Mouse (Mus musculus) cortical plate, adult 2 months (tissue): ENCODE measurements at regions not wholly inside any gene's neighbourhood (a gene's known extent, or its start where the extent isn't known, plus 50 kb on each side); places are given as distances from the start of the nearest gene placed in this dataset.

Experiments
- H3K27ac ChIP-seq: fragments of 200-500 bp; 2 replicates; pipeline ENCODE4 v1.5.1; 2012; ENCODE audit warnings: low read length, control low read depth, inconsistent platforms; ENCODE audit not compliant: insufficient read depth
- H3K4me1 ChIP-seq: fragments of 200-500 bp; 2 replicates; pipeline ENCODE4 v1.6.1; 2011; ENCODE audit warnings: low read length; ENCODE audit not compliant: control insufficient read depth, insufficient read depth
- H3K4me3 ChIP-seq: fragments of 200-500 bp; 2 replicates; pipeline ENCODE4 v1.5.1; 2011; ENCODE audit warnings: mild to moderate bottlenecking, low read length, control low read depth; ENCODE audit not compliant: insufficient read depth
- CTCF ChIP-seq: fragments of 200-500 bp; IDR thresholded peaks from 2 replicates; pipeline ENCODE4 v1.5.1; 2011; ENCODE audit warnings: mild to moderate bottlenecking, control low read depth, low read length; ENCODE audit not compliant: insufficient read depth; ENCODE audit errors: extremely low read depth
- POLR2A ChIP-seq: fragments of 200-500 bp; IDR thresholded peaks from 2 replicates; pipeline ENCODE4 v1.6.1; 2011; ENCODE audit warnings: mild to moderate bottlenecking, low read length, control low read depth; ENCODE audit not compliant: insufficient read depth; ENCODE audit errors: extremely low read depth

GRCm38 (mm10) chr9:49928041-49928656, 129.4 kb upstream of the Ncam1 start:
- no peak for TF ChIP-seq POLR2A
- TF ChIP-seq CTCF: no peak
- no peak overlapping the region for H3K4me3 ChIP-seq
- H3K27ac ChIP-seq: no peak overlapping the region
- peaks cover 2% of the 10 kb centered on the region; the same call in 1 of the 2 replicates for H3K4me1 ChIP-seq

GRCm38 (mm10) chr9:49927281-49927680, 128.6 kb upstream of the Ncam1 start:
- TF ChIP-seq CTCF (no peak), POLR2A (no peak)
- Histone ChIP-seq H3K27ac (no peak overlapping the region), H3K4me3 (no peak overlapping the region), H3K4me1 (peaks cover 2% of the 10 kb centered on the region; the same call in 1 of the 2 replicates)

DNA sequence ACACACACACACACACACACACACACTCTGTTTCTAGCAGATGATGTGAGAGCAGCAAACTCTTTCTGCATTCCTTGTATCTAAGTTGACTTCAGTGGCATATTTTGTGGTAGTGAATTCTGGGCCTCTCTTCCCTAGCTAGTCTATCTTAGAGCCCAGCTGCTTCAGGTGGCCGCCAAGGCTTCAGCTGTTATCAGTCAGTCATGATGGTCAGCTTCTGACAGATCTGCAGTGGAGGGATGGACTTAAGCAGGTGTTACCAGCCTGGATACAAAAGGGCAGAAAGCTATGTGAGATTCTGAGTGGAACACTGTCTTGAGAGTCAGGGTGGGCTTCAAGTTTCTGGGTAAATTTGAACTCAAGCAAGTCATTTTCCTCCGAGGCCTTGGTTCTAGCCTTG, 127.1 kb upstream of the Ncam1 start:
- H3K4me3 ChIP-seq: no peak overlapping the region
- TF ChIP-seq POLR2A (no peak), CTCF (no peak)
- H3K27ac ChIP-seq: no peak overlapping the region
- peaks cover 2% of the 10 kb centered on the region; the same call in 1 of the 2 replicates for H3K4me1 ChIP-seq

- Histone ChIP-seq H3K27ac (no peak overlapping the region), H3K4me3 (no peak overlapping the region), H3K4me1 (peaks cover 2% of the 10 kb centered on the region; the same call in 1 of the 2 replicates)
- no peak for TF ChIP-seq CTCF
- TF ChIP-seq POLR2A: no peak
Observed at GRCm38 (mm10) chr9:49923981-49924501, 125.3 kb upstream of the Ncam1 start.

- H3K4me3 ChIP-seq: no peak overlapping the region
- no peak overlapping the region for H3K27ac ChIP-seq
- H3K4me1 ChIP-seq: no peaks in the 10 kb centered on the region
- TF ChIP-seq CTCF (no peak), POLR2A (no peak)
Observed at GRCm38 (mm10) chr9:49922770-49923169, 124.0 kb upstream of the Ncam1 start.

- Histone ChIP-seq H3K4me3 (no peak overlapping the region), H3K4me1 (no peaks in the 10 kb centered on the region), H3K27ac (no peak overlapping the region)
- TF ChIP-seq POLR2A (no peak), CTCF (no peak)
Observed at GRCm38 (mm10) chr9:49922162-49922561, 123.4 kb upstream of the Ncam1 start.

DNA sequence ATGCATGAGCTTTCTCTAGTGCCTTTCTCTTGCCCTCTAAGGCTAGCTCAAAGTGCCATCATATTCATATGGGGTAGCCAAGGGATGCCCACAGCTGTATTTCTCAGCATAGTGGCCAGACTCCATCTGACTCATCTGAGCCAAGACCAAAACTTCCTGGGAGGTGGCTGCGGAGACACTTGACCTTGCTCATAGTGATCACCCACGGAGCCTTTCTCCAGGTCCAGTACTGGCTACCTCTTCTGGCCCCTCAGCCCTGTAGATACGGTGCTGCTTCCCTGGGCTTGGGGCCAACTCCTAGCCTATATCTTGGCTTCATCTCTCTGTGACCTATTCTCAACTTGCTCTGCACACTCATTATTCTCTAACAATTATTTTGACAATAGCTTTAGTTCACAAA, 122.6 kb upstream of the Ncam1 start:
- Histone ChIP-seq H3K4me1 (no peaks in the 10 kb centered on the region), H3K4me3 (no peak overlapping the region), H3K27ac (no peak overlapping the region)
- TF ChIP-seq POLR2A: no peak
- no peak for TF ChIP-seq CTCF

GRCm38 (mm10) chr9:49915046-49915719, 116.5 kb upstream of the Ncam1 start:
- H3K4me1 ChIP-seq: no peaks in the 10 kb centered on the region
- no peak overlapping the region for H3K4me3 ChIP-seq
- TF ChIP-seq CTCF (no peak), POLR2A (no peak)
- 0 out of 2 replicates have a peak overlapping the region, but pooled peaks have one; percentile 10 for H3K27ac ChIP-seq

DNA sequence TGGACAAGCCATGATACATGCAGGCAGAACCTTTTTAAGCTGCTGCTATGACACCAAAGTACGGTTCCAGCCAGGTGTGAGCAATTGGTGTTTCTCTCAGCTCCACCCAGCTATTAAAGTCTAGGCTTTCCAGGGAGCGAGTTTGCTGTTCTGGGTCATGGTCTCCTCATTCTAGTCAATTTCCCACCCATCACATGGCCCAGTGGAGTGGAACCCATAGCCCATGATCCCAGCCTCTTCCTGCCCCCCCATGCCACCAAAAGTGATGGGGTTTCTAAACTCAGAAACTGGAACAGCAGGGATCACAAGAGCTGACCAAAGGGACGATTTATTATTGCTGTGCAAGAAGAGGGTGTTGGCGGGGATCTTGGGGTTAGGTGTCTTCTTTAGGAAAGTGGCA, 115.0 kb upstream of the Ncam1 start:
- no peak overlapping the region for H3K27ac ChIP-seq
- TF ChIP-seq CTCF (no peak), POLR2A (no peak)
- no peaks in the 10 kb centered on the region for H3K4me1 ChIP-seq
- H3K4me3 ChIP-seq: no peak overlapping the region

DNA sequence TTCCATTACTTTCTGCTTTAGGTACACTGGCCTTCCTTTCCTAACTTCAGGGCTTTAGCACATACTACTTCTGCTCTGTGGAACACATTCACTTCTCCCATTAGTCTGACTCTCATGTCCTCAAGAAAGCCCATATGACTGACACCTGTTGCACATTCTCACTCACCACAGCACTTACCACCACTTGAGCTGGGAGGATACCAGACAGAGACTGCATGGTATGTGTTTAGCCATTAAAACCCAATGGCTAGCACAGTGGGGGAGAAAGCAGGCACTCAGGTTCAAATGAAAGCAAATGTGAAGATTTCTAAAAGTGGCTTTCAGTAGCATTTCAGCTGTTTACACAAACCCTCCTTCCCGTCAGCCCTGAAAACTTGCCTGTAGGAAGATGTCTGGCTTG, 113.6 kb upstream of the Ncam1 start:
- H3K4me1 ChIP-seq: no peaks in the 10 kb centered on the region
- H3K4me3 ChIP-seq: no peak overlapping the region
- TF ChIP-seq POLR2A (no peak), CTCF (no peak)
- H3K27ac ChIP-seq: no peak overlapping the region
